Mouse (Mus musculus) lung, postnatal 4 days (tissue): ENCODE results near the gene Lrit3.

ENCODE experiments used
- DNase-seq, 2 experiments: peaks; one replicate each; pipeline ENCODE4 v3.0.0; 2021

The Lrit3 gene

DNA sequence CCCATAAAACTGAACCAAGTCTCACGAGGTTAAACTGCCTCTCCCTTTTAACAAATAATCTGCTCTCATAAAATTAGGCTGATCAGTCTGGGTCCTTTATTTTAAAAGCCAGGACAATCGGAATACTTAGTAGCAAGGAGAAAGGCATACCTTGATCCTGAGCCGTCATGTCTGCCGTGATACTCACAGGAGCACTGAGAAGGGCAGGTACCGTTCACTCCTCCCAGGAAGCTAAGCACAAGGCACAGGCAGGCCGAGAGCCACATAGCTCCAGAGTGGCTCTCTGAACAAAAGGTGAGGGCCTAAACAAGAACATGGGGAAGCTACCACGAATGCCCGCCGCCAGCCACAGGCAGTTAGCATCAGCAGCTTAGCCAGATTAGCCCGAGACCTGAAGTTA, at the start of gene Lrit3:
Lrit3 (minus strand) TSS at position 266 of the 400 bp plus-strand sequence.
- no peak for DNase-seq

DNA sequence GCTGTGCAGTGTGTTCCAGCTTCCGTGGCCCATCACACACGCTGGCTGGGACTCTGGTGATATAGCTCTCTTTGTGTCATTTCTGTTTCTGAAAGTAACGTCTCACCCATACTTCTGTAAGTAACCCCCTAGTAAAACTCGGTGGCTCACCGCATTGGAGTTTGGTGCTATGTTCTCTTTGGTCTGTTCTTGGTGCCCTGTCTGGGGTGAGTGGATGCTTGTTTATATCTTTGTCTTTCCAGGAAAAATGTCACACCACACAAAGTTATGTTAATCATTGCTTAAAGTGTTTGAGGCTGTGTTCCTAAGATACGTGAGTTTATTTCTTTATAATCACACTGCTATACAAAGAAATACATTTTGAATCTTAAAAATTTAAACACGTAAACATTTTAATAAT, 43.0 kb upstream of the Lrit3 start:
- DNase-seq, result no peak

DNA sequence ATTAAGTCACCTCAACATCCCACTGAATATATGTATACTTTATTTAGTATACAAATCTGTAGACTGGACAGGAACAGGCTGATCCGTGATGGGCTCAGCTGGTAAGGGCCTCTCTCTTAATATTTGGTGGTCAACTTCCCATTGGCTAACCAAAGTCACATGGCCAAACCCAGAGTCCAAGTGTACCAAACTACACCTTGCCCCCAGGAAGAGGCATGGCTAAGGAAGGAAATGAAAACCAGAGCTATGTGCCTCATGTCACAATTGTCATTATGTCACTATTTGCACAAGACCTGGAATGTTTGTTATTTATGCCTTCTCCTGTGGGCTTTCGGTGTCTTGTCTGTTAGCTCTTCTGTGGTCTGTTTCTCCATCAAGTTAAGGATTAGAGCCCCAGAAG, 42.0 kb upstream of the Lrit3 start:
- no peak for DNase-seq

DNA sequence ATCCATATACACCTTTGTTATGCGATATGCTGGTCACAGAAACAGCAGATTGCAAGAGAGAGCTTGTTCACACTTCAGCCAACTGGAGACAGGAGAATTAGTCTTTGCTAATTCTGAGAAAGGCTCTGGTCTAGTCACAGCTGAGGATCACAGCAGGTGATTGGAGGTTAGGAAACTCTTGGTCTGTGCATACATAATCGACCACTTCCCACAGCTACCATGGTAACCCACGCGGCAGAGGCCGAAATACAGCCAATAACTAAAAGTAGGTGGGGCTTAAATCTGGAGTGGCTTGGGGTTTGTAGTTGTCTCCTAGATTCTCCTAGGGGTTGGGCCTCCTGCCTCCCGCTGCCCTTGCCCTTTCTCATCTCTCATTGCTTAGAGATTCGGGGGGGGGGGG, 34.2 kb upstream of the Lrit3 start:
- DNase-seq, result no peak

DNA sequence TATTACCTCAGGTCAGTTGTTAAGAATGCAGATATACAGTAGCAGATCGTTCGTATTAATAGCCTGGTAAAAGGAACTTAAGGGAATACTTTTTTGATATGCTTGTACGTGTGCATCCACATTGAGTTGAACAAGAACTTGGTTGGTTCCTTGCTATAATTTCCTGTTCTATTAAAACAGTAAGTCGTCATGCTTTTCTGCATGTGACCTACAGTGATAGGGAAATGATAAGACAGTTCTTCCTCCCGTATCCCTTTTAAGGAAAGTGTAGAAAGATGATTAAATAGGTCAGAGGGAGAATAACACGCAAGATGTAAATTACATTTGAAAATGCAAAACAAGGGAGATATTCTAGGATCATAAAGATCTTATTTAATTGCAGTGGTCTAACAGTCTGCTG, 33.1 kb upstream of the Lrit3 start:
- no peak for DNase-seq

DNA sequence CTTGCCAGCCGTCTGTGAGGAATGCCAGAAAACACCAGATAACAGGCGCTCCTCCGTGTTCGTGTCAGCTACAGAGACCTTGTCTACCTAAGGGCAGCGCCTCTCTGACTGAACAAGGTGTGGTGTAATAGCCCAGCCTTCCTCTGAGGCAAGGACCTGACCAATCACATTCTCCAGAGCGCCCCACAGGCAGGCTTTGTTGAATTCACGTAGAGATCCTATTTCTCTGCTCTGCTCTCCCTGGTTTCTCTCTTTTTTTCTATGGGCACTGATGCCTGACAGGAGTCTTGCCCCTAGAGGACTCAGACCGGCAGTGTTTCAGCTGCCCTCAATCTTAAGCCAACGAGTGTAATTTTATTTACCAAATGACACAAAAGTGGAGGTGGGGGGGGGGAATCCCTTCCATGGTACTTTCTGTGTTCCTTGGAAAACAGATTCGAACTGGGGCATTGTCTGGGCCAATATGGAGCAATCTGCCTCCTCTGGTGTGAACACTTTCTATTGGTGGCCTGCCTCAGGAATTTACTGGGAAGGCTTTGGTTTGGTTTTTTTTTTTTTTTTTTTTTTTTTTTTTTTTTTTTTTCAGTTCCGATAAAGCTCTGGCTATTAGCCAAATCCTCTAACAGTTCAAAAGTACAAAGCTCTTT, 32.3 kb upstream of the Lrit3 start:
- peak; percentile 18 to 35 for DNase-seq

DNA sequence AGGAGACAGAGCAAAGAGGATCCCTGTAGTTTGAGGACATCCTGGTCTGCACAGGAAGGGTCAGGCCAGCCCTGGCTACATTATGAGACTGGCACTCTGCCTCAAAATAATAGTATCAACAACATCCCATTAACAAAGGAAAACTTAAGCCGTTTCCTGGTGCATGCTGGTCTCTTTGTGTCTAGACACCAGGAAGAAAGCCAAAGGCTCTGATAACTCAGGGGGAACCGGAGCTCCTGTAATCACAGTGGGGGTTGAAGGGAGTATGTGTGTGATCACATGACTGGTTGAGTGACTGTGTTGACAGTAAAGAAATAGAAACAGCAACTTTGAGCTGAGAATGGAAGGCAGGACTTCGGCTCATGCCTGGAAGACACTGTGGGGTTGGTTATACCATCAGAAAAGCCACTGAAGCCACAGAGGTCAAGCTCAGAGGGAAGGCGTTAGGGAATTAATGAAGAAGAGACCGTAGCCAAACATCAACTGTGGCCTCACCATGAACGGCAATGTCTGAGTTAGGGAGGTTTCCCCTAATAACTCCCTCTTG, 31.6 kb upstream of the Lrit3 start, which contains the start of gene Cfi:
Cfi (plus strand) TSS at position 497 of the 547 bp plus-strand sequence.
- peak in 1 of 2 experiments; percentile 5 for DNase-seq

DNA sequence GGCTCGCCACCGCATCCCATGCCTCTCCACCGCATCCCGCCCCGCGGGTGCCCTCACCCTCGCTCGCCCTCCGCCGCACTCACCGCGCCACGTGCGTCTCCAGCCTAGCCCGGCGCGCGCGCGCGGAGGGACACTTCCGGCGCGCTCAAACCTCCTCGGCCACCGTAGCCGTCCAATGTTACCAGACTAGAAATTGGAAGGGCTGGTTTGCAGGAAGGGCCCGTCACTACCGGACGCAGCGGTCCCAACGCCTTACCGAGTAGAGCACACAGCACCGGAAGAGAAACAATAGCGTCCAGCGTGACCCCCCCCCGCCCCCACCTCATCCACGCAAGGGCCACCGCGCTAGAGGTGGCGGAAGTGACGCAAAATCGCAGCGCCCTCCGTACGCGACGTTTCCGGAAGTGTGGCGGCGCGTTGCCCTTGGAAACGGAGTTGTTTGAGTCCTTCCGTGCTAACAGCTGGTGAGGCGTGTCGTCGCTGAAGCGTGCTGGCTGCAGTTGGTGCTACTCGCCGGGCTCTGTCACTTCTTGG, 27.3 kb upstream of the Lrit3 start, which contains the start of gene Gar1:
Gar1 (minus strand) TSS at position 362 of the 534 bp plus-strand sequence.
- DNase-seq, result peak; percentile 96 to 97

DNA sequence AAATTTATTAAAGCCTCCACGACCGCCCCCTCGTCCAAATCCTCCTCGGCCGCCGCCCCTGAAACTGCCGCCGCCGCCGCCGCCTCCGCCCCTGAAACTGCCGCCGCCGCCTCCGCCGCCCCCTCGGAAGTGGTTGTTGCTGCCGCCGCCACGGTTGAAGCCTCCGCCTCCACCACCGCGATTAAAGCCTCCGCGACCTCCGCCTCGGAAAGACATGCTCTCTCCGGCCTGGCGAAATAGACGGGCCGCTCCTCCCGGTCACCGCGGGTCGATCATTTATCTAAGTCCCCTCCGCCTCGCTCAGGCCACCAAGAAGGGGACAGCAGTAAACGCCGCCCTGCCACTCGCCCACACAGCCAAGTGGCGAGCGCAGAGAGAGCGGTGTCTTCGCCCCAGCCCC, 26.8 kb upstream of the Lrit3 start:
- DNase-seq, result no peak

DNA sequence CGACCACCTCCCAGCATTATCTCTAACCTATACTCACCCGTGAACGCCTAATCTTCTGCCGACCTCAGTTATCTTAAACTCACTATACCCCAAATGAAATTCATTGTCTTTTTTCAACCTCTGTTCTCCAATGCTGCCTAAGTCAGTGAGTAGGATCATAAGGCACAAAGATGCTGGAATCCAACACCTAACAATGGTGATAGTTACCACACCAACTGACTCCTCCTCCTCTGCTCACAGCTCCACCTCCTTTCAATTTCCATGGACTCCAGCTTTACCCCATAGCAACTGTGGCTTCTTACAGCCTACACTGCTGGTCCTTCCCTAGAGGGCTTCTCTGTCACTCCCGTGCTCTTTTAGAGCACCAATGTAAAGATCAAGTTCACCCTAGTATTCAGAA, 23.9 kb upstream of the Lrit3 start:
- DNase-seq, result no peak

DNA sequence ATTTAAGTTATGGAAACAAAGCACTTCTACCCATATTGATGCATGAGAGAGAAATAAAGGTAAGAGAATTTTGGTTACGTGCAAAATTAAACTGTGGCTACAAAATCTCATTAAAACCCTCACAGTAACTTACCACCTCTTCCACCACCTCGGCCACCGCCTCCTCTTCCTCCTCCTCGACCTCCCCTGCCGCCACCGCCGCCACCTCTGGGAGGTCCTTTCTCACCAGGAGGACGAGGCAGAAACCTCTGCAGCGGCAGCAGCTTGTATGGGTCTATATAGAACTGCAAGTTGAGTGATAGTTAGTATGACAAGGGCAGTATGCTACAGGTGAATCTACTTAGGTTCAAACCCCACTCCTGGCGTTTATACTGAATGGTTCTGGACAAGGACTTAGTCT, 22.9 kb upstream of the Lrit3 start:
- DNase-seq, result no peak

DNA sequence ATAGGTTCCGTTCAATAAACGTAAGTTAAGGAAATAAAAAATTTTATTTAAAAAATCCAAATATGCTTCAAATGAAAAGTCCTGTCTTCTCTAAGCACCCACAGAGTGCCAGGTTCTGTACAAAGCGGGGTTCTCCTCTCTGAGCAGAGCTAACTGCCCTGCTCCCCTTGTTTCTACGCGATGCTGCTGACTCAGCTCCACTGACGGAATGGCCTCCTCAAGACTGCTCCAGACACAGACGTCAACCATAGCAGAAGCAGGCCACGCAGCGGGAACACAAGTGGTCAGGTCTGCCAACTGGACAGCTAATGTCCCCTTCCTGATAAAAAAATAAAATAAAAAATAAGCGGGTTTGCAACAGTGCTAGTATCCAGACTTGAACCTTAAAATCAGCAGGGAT, 21.1 kb upstream of the Lrit3 start:
- DNase-seq, result no peak

DNA sequence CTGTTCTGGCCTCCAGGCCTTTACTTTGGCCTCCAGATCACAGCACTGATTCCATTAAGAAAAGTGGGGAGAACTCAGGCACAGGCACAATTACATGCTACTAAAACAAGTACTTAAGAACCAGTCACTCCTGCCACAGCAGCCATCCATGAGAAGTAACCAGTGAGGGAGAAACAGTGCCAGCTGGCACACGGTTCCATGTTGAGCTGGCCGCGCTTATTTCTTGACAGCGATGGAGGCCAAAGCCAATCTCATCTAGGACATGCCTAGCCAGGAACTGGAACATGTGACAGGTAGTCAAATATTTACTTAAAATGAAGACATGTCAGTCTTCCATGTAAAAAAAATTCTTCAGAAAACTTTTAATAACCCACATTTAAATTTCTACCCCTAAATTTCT, 20.3 kb upstream of the Lrit3 start:
- no peak for DNase-seq

DNA sequence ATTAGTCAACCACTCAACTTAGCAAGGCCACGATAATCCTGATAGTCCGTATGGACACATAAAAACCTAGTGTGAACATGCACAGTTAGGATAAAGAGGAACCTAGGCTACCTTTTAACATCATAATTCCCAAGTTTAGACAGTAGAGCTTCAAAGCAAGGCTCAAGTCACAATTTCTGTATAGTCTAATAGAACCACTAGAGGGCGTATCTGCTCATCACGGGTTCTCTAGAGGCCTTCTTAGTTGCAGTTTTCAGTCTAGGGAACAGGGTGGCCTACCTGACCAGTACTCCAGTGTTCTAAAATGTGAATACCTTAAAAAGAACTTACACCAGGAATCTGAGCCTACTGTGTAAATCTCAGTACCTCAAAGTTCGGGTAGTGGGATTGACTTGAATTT, 19.5 kb upstream of the Lrit3 start:
- no peak for DNase-seq

DNA sequence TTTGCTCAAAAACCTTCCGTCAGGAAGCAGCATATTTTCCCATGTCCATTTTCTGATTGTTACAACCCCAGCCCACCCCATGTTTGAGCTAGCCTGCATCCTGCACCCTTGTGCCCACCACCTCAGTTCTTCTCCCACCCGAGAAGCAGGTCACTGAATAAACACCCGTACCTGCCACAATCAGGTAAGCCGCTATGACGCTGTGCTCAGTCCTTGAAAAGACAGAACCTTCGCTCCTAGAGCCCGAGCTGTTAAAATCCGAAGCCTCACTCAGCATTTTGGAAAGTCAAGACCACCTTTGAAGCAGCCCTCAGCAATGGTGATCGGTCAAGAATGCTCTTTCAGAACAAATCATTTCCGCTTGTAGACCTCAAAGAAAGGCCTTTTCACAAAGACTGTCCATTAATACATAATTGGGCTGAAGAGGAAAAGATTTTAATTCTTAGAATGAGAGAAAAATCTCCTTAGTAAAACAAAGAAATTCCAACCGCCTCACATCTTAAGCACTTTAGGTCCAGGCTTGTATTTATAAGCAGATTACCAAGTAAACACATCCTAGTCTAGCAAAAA, 18.5 kb upstream of the Lrit3 start, which contains the start of gene Rrh:
Rrh (minus strand) TSS at position 382 of the 570 bp plus-strand sequence.
- DNase-seq, result no peak

DNA sequence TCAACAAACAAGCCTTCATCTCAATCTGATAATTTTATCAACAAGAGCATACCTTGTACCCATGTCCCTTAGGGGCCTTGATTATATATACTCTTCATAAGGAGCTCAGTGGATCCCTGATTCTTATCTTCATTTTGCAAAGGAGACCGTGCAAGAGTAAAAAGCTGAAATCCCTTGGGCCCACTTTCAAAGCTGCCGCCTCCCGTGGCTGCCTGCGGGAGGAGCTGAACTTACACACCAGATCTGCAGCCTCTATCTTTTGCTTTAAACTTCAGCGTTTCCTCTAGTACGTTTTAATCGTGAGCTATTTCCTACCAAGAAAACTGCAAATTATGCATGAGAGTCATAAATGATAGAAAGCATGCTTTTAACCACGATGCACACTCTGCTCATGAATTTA, 17.9 kb upstream of the Lrit3 start:
- DNase-seq, result no peak

DNA sequence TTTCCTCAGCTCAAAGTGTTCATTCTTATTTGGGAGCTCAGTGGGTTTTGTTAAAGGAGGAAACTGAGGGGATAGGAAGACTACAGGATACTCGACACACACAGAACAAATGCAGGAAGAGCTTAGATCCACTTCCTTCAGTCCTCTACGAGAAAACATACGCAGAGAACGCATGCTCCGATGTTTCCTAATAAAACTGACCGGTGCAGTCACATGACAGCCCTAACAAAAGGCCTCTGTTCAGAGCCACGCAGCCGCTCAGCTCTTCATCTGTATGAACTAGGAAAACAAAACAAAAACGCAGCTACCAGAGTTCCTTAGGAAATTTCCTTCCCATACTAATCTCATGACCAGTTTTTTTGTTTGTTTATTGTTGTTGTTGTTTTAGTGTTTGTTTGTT, 17.0 kb upstream of the Lrit3 start:
- DNase-seq, result no peak

DNA sequence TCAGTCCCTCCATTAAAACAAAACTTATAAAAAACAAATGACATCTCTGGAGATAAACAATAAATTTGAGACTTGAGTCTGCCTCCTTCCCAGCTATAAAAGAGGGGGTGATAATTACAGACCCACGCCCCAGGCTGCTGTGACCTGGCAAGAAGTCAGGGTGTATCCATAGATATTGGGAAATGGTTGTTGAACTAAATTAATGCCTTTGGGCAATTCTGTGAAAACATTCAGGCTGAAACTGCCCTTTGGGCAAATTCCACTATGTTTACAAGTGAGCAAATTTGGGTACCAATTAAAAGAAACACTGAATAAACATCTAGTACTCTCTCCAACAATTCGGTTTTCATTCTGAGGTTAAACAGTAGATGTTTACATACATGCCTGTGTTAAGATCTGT, 4.8 kb downstream of the Lrit3 start:
- DNase-seq, result no peak

DNA sequence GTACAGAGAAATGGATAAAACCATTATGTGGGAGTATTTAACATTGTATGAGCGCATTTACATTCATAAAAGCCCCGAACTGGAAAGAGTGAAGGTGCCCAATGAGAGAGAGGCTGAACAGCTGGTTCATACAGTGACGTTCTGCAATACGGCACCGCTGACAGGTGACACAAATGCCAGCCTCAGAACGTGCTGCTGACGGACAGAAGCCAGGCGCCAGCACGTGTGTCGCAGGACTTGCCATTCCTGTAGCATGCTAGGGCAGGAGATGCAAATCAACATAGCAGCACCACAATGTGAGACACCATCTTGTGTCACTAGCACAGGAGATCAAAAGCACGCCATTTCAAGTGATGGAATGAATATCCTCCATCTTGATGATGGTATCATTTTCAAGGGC, 5.3 kb downstream of the Lrit3 start:
- no peak for DNase-seq

DNA sequence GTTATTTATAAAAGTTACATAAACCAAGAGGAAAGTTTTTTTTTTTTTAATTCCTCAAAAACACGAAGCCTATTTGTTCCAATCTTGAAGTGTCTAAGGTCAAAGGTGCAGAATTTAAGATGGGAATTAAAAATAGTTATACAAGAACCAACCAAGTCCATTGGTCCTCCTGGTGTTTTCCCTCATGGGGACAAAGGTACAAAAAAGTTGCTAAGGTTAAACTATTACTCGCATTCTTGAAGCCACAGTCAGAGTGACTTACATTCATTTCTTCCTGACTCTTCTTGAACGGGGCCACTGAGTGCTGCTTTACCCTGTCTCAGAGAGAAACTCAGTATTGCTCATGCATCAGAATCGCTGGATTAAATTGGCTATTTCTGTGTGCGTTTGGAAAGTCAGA, 6.5 kb downstream of the Lrit3 start:
- DNase-seq, result no peak

DNA sequence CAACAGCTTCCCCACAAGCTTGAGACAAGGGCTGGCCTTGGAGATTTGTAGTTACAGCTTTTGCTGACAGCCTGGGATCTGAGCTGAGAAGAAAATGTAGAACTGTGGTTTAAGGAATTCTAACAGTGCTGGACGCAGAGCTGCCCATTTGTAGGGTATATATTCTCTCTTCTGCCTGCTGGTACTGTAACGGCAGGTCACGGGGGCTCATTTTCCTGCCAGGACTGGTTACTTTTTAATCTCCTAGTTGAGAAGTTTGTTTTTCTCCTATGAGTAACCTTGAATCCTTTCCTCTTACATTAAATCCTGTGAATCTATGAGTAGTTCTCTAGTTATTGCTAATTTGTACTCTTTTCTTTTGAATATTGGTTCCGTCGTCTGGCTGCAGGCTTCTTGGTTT, 10.0 kb downstream of the Lrit3 start:
- DNase-seq, result no peak

DNA sequence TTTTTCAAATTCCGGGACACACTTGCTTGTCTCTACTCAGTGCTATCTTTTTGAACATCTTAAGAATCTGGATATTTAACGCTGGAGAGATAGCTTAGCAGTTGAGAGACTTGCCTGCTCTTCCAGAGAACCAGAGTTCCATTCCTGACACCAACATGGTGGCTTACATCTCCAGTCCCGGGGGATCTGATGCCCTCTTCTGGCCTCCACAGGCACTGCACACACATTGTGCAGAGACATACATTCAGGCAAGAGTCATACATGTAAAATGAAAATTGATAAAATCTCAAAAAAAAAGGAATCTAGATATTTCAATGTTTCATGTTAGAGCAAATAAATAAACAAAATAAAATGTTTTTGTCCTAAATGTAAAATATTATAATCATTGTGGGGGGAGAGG, 21.1 kb downstream of the Lrit3 start:
- DNase-seq, result no peak

DNA sequence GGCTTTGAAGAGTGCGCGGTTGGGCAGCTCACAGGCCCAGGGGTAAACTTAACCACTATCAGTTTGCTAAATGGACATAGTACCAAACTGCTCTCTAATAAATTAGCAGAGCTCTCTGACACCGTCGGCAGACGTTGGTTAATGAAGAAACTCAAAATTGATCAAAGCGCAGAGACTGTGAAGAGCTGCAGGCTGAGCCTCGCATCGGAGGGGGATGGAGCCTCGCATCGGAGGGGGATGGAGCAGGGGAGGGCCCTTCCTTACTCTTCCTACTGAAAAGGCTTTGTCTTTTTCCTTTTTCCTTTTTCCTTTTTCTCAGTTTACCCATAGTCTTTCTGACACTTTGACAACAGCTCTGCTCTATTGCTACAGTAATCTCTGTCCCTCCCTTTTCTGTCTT, 22.4 kb downstream of the Lrit3 start:
- no peak for DNase-seq

DNA sequence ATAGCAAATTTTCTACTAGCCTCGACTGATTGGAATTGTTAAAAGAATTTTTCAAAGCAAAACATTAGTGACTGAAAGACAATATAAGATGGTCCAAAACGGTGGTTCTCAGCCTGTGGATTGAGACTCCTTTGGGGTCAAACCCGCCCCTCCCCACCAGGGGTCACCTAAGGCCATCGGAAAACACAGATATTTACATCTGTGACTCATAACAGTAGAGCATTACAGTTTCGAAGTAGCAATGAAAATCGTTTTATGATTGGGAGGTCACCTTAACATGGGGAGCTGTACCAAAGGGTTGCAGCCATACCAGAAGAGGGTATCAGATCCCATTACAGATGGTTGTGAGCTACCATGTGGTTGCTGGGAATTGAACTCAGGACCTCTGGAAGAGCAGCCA, 32.6 kb downstream of the Lrit3 start:
- DNase-seq, result no peak
